Mouse (Mus musculus) kidney, embryonic 15.5 days (tissue): ENCODE measurements around the gene Slc25a11. TPM values are rescaled to one million over a fixed set of nuclear protein-coding genes. Genes with fewer than 3 reads are reported as not detected.

ENCODE experiments used
- ATAC-seq: fragments of 200-750 bp; cut with Nextera tagmentation; replicated peaks from 2 replicates; pipeline ENCODE4 v1.8.0; 2017; ENCODE audit warnings: moderate TSS enrichment; ENCODE audit not compliant: low FRiP score
- H3K27ac ChIP-seq: fragments of 300-500 bp; sonication (generic); 2 replicates; pipeline ENCODE4 v1.5.1; 2015; ENCODE audit warnings: mild to moderate bottlenecking, inconsistent platforms
- H3K27me3 ChIP-seq: fragments of 300-500 bp; sonication (generic); 2 replicates; pipeline ENCODE4 v1.6.1; 2015; ENCODE audit warnings: inconsistent platforms
- H3K36me3 ChIP-seq: fragments of 300-500 bp; sonication (generic); 2 replicates; pipeline ENCODE4 v1.6.1; 2015; ENCODE audit warnings: inconsistent platforms
- H3K4me1 ChIP-seq: fragments of 300-500 bp; sonication (generic); 2 replicates; pipeline ENCODE4 v1.6.1; 2015; ENCODE audit warnings: inconsistent platforms
- H3K4me2 ChIP-seq: fragments of 300-500 bp; sonication (generic); 2 replicates; pipeline ENCODE4 v1.6.1; 2015; ENCODE audit warnings: moderate library complexity, mild to moderate bottlenecking, inconsistent platforms
- H3K4me3 ChIP-seq: fragments of 300-500 bp; sonication (generic); replicated peaks from 2 replicates; pipeline ENCODE4 v1.5.1; 2015; ENCODE audit warnings: mild to moderate bottlenecking, inconsistent platforms
- H3K9ac ChIP-seq: fragments of 300-500 bp; sonication (generic); 2 replicates; pipeline ENCODE4 v1.6.1; 2015; ENCODE audit warnings: mild to moderate bottlenecking, inconsistent platforms
- H3K9me3 ChIP-seq: fragments of 300-500 bp; sonication (generic); replicated peaks from 2 replicates; pipeline ENCODE4 v1.6.1; 2016; ENCODE audit warnings: inconsistent platforms
- WGBS: fragments of 180-500 bp; shearing (Covaris S2); methylation state at CpG from one replicate; pipeline ENCODE4 v1.1.7; 2015; ENCODE audit warnings: mixed read lengths; 5-methylcytosine and 5-hydroxymethylcytosine counted together
- polyA plus RNA-seq: library from polyadenylated mRNA; unstranded; fragments of >200 nt; fragmentation: Nextera tagmentation; extraction: Ambion mirVana; gene quantifications from 2 replicates; pipeline ENCODE4 v1.2.1, GENCODE M21; 2015

Gene Slc25a11
- polyA plus RNA-seq, 1 experiment from 2014 or later, result 186 TPM

GRCm38 (mm10) chr11:70664741-70665140, 17.5 kb upstream of the Slc25a11 start:
- Histone ChIP-seq H3K27me3 (no peaks in the 10 kb centered on the region), H3K36me3 (peaks cover 71% of the 10 kb centered on the region), H3K4me1 (peaks cover 21% of the 10 kb centered on the region), H3K4me2 (no peak overlapping the region), H3K9me3 (no peaks in the 10 kb centered on the region), H3K27ac (no peak overlapping the region), H3K4me3 (no peak overlapping the region), H3K9ac (no peak overlapping the region)
- ATAC-seq, result no peak
- 86% methylated on average over 9 of the region's 9 CpGs for WGBS

GRCm38 (mm10) chr11:70663957-70664356, 16.7 kb upstream of the Slc25a11 start:
- Histone ChIP-seq H3K4me1 (peaks cover 18% of the 10 kb centered on the region), H3K4me2 (no peak overlapping the region), H3K36me3 (peaks cover 75% of the 10 kb centered on the region), H3K9ac (no peak overlapping the region), H3K9me3 (no peaks in the 10 kb centered on the region), H3K4me3 (no peak overlapping the region), H3K27me3 (no peaks in the 10 kb centered on the region), H3K27ac (no peak overlapping the region)
- WGBS, result 85% methylated on average over 6 of the region's 6 CpGs
- ATAC-seq, result no peak

- H3K36me3 ChIP-seq, result peaks cover 75% of the 10 kb centered on the region
- 95% methylated on average over 8 of the region's 8 CpGs for WGBS
- no peak overlapping the region for H3K27ac ChIP-seq
- no peak overlapping the region for H3K4me2 ChIP-seq
- no peaks in the 10 kb centered on the region for H3K27me3 ChIP-seq
- no peak overlapping the region for H3K9ac ChIP-seq
- no peak overlapping the region for H3K4me3 ChIP-seq
- H3K4me1 ChIP-seq, result peaks cover 24% of the 10 kb centered on the region
- H3K9me3 ChIP-seq, result no peaks in the 10 kb centered on the region
- no peak for ATAC-seq
These were observed 15.8 kb upstream of the Slc25a11 start for GRCm38 (mm10) chr11:70663101-70663500.

GRCm38 (mm10) chr11:70660571-70660970, 13.3 kb upstream of the Slc25a11 start:
- 85% methylated on average over 8 of the region's 8 CpGs for WGBS
- Histone ChIP-seq H3K27ac (no peak overlapping the region), H3K27me3 (no peaks in the 10 kb centered on the region), H3K4me2 (no peak overlapping the region), H3K4me1 (peaks cover 34% of the 10 kb centered on the region), H3K4me3 (no peak overlapping the region), H3K9ac (no peak overlapping the region), H3K36me3 (peaks cover 59% of the 10 kb centered on the region), H3K9me3 (no peaks in the 10 kb centered on the region)
- no peak for ATAC-seq

GRCm38 (mm10) chr11:70658942-70659341, 11.7 kb upstream of the Slc25a11 start:
- H3K36me3 ChIP-seq, result peaks cover 43% of the 10 kb centered on the region
- ATAC-seq, result no peak
- 71% methylated on average over 8 of the region's 8 CpGs for WGBS

GRCm38 (mm10) chr11:70658521-70658920, 11.2 kb upstream of the Slc25a11 start:
- no peak for ATAC-seq
- H3K9me3 ChIP-seq, result no peaks in the 10 kb centered on the region
- 79% methylated on average over 5 of the region's 5 CpGs for WGBS

More at GRCm38 (mm10) chr11:70658942-70659341, 11.7 kb upstream of the Slc25a11 start:
- no peak overlapping the region for H3K4me3 ChIP-seq
- no peaks in the 10 kb centered on the region for H3K9me3 ChIP-seq
- no peak overlapping the region for H3K4me2 ChIP-seq
- no peak overlapping the region for H3K27ac ChIP-seq
- peaks cover 38% of the 10 kb centered on the region for H3K4me1 ChIP-seq
- no peaks in the 10 kb centered on the region for H3K27me3 ChIP-seq
- H3K9ac ChIP-seq, result no peak overlapping the region

GRCm38 (mm10) chr11:70657991-70658390, 10.7 kb upstream of the Slc25a11 start:
- 40% methylated on average over 9 of the region's 9 CpGs for WGBS
- peak overlapping the region; percentile 95 for H3K4me2 ChIP-seq

More at GRCm38 (mm10) chr11:70658521-70658920, 11.2 kb upstream of the Slc25a11 start:
- H3K4me1 ChIP-seq, result peaks cover 38% of the 10 kb centered on the region
- no peak overlapping the region for H3K4me2 ChIP-seq
- peaks cover 38% of the 10 kb centered on the region for H3K36me3 ChIP-seq
- H3K4me3 ChIP-seq, result no peak overlapping the region
- no peak overlapping the region for H3K9ac ChIP-seq
- H3K27ac ChIP-seq, result no peak overlapping the region
- H3K27me3 ChIP-seq, result no peaks in the 10 kb centered on the region

GRCm38 (mm10) chr11:70657573-70657972, 10.3 kb upstream of the Slc25a11 start:
- H3K4me1 ChIP-seq, result peaks cover 43% of the 10 kb centered on the region
- ATAC-seq, result no peak
- H3K4me2 ChIP-seq, result peak overlapping the region; percentile 95
- peak overlapping the region; percentile 99; the same call in 1 of the 2 replicates for H3K27ac ChIP-seq
- H3K4me3 ChIP-seq, result no peak overlapping the region
- peaks cover 35% of the 10 kb centered on the region for H3K36me3 ChIP-seq
- 0 out of 2 replicates have a peak overlapping the region, but pooled peaks have one; percentile 19 for H3K9ac ChIP-seq
- no peaks in the 10 kb centered on the region for H3K9me3 ChIP-seq
- H3K27me3 ChIP-seq, result no peaks in the 10 kb centered on the region
- 30% methylated on average over 6 of the region's 6 CpGs for WGBS

More at GRCm38 (mm10) chr11:70657991-70658390, 10.7 kb upstream of the Slc25a11 start:
- Histone ChIP-seq H3K9me3 (no peaks in the 10 kb centered on the region), H3K4me3 (no peak overlapping the region), H3K27ac (no peak overlapping the region), H3K36me3 (peaks cover 35% of the 10 kb centered on the region), H3K9ac (no peak overlapping the region), H3K27me3 (no peaks in the 10 kb centered on the region), H3K4me1 (peaks cover 39% of the 10 kb centered on the region)
- no peak for ATAC-seq

GRCm38 (mm10) chr11:70656964-70657363, 9.7 kb upstream of the Slc25a11 start, which contains the start of gene Eno3:
TSS of gene Eno3 (plus strand) at chr11:70657202.
- Histone ChIP-seq H3K4me2 (peak within 1 kb of the TSS; percentile 95), H3K36me3 (peaks cover 35% of the 10 kb centered on the region), H3K27me3 (no peaks in the 10 kb centered on the region), H3K4me1 (peaks cover 49% of the 10 kb centered on the region), H3K4me3 (peak within 1 kb of the TSS; percentile 100), H3K9ac (peak within 1 kb of the TSS; percentile 99), H3K9me3 (no peaks in the 10 kb centered on the region), H3K27ac (peak within 1 kb of the TSS; percentile 99)
- 14% methylated on average over 3 of the region's 3 CpGs for WGBS
- ATAC-seq, result no peak

- Histone ChIP-seq H3K4me1 (peaks cover 53% of the 10 kb centered on the region), H3K9me3 (no peaks in the 10 kb centered on the region), H3K27ac (peak overlapping the region; percentile 99), H3K4me3 (peak overlapping the region; percentile 100), H3K9ac (peak overlapping the region; percentile 99), H3K36me3 (peaks cover 36% of the 10 kb centered on the region), H3K27me3 (no peaks in the 10 kb centered on the region), H3K4me2 (peak overlapping the region; percentile 95)
- no peak for ATAC-seq
- 11% methylated on average over 16 of the region's 16 CpGs for WGBS
These were observed 9.2 kb upstream of the Slc25a11 start for GRCm38 (mm10) chr11:70656456-70656927.

- Histone ChIP-seq H3K36me3 (peaks cover 37% of the 10 kb centered on the region), H3K27ac (peak overlapping the region; percentile 99), H3K4me3 (peak overlapping the region; percentile 100), H3K9me3 (no peaks in the 10 kb centered on the region), H3K4me2 (peak overlapping the region; percentile 95), H3K27me3 (no peaks in the 10 kb centered on the region), H3K4me1 (peaks cover 59% of the 10 kb centered on the region), H3K9ac (peak overlapping the region; percentile 99)
- ATAC-seq, result peak; percentile 30
- under 1% methylated on average over 61 of the region's 61 CpGs for WGBS
These were observed 8.5 kb upstream of the Slc25a11 start for GRCm38 (mm10) chr11:70655571-70656455.

- Histone ChIP-seq H3K4me1 (peaks cover 66% of the 10 kb centered on the region), H3K4me2 (peak overlapping the region; percentile 95)
- under 1% methylated on average over 48 of the region's 48 CpGs for WGBS
These were observed 7.8 kb upstream of the Slc25a11 start for GRCm38 (mm10) chr11:70654923-70655570.

More at GRCm38 (mm10) chr11:70654923-70655570, 7.8 kb upstream of the Slc25a11 start:
- no peaks in the 10 kb centered on the region for H3K27me3 ChIP-seq
- peak; percentile 54; the same call in 1 of the 2 replicates for ATAC-seq
- peaks cover 37% of the 10 kb centered on the region for H3K36me3 ChIP-seq
- H3K9me3 ChIP-seq, result no peaks in the 10 kb centered on the region
- peak overlapping the region; percentile 99 for H3K27ac ChIP-seq
- H3K4me3 ChIP-seq, result peak overlapping the region; percentile 100
- H3K9ac ChIP-seq, result peak overlapping the region; percentile 99
